7 mouse cellular contexts compared by ENCODE assay signal in the genomic region with DNA sequence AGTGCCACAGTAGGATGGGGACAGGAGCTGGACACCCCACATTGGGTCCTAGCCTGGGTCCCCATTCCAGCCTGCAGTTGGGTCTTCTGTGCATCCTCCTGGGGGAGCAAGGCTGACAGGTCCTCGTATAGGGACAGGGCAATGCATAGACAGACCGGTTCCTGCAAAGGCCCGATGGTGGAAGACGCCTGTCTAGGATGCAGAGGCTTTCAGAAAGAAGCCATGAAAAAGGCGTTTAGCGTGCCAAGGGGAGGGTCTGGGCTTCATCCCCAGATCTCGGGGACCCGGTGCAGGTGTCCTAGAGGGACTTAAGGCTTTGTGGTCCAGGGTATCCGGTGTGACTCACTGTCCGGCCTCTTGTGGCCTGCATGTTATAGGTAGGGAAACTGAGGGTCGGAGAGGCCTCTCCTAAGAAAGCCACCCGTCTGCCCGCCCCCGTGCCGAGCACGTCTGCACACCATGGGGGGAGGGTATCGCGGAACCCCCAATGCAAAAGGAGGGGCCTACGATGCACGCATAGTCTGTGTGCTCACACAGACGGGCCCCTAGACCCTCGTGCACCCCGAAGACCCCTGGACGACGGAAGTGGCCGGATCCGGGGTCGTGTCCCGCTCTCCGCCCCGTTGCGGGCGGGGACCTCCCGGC. TPM values are rescaled to one million over a fixed set of nuclear protein-coding genes. Genes with fewer than 3 reads are reported as not detected.
DNase-seq lines count a peak whose midpoint lies in the region; ATAC-seq and TF ChIP-seq lines count a peak whose summit lies in the region.

No protein-coding gene starts in this region.

- H3K4me1 ChIP-seq in lung, embryonic 14.5 days (ENCODE audit: insufficient read depth), result peaks cover 17% of the 10 kb centered on the region
- H3K4me1 ChIP-seq in cortical plate, adult 2 months (ENCODE audit: control insufficient read depth, insufficient read depth, low read length), result peaks cover 8% of the 10 kb centered on the region; the same call in 1 of the 2 replicates
- peaks cover 53% of the 10 kb centered on the region for H3K4me1 ChIP-seq in hindbrain, embryonic 10.5 days (replicated peaks)
- H3K4me1 ChIP-seq in midbrain, embryonic 11.5 days (ENCODE audit: control insufficient read depth, insufficient read depth, low read length), result peaks cover 20% of the 10 kb centered on the region

- TF ChIP-seq POLR2A in cortical plate, adult 2 months (IDR thresholded peaks at IDR 0.05; ENCODE audit: extremely low read depth, insufficient read depth, low read length), result no peak

- peak overlapping the region; percentile 90 for H3K4me3 ChIP-seq in lung, embryonic 14.5 days (ENCODE audit: low read depth, low read length)
- peak overlapping the region; percentile 41 for H3K4me3 ChIP-seq in cortical plate, adult 2 months (ENCODE audit: insufficient read depth, low read length)
- H3K4me3 ChIP-seq in hindbrain, embryonic 10.5 days, result peak overlapping the region; percentile 79
- H3K4me3 ChIP-seq in midbrain, embryonic 11.5 days (ENCODE audit: low read depth, low read length), result peak overlapping the region; percentile 83

- peak; percentile 34 for DNase-seq in lung, embryonic 14.5 days
- no peak for DNase-seq in lung, adult 18-20 months
- peak; percentile 25 for DNase-seq in hindbrain, embryonic 10.5 days (ENCODE audit: low spot score)
- DNase-seq in midbrain, embryonic 11.5 days (ENCODE audit: low spot score, missing footprints), result peak; percentile 93
- DNase-seq in thymus, postnatal 10 days (ENCODE audit: low spot score in 2 of 2), result no peak
- no peak for DNase-seq in urinary bladder, adult 2 months (ENCODE audit: low spot score)

- H3K4me2 ChIP-seq in lung, embryonic 14.5 days, result peak overlapping the region; percentile 89
- H3K4me2 ChIP-seq in midbrain, embryonic 11.5 days, result peak overlapping the region; percentile 95

- H3K27ac ChIP-seq in lung, embryonic 14.5 days (ENCODE audit: low read depth), result peak overlapping the region; percentile 99; the same call in 1 of the 2 replicates
- H3K27ac ChIP-seq in cortical plate, adult 2 months (ENCODE audit: insufficient read depth, low read length), result peak overlapping the region; percentile 94
- peak overlapping the region; percentile 96 for H3K27ac ChIP-seq in hindbrain, embryonic 10.5 days
- H3K27ac ChIP-seq in midbrain, embryonic 11.5 days (ENCODE audit: low read depth, low read length), result peak overlapping the region; percentile 98; the same call in 1 of the 2 replicates

- peak overlapping the region; percentile 93 for H3K9ac ChIP-seq in lung, embryonic 14.5 days
- H3K9ac ChIP-seq in midbrain, embryonic 11.5 days (ENCODE audit: low read length), result peak overlapping the region; percentile 95

- H3K36me3 ChIP-seq in lung, embryonic 14.5 days (ENCODE audit: insufficient read depth), result peaks cover 67% of the 10 kb centered on the region
- H3K36me3 ChIP-seq in hindbrain, embryonic 10.5 days, result peaks cover 72% of the 10 kb centered on the region
- peaks cover 9% of the 10 kb centered on the region for H3K36me3 ChIP-seq in midbrain, embryonic 11.5 days (ENCODE audit: control insufficient read depth, insufficient read depth, low read length)

- H3K27me3 ChIP-seq in lung, embryonic 14.5 days (ENCODE audit: insufficient read depth, low read length), result no peaks in the 10 kb centered on the region
- peaks cover under 1% of the 10 kb centered on the region; the same call in 1 of the 2 replicates for H3K27me3 ChIP-seq in hindbrain, embryonic 10.5 days (ENCODE audit: insufficient read depth, poor library complexity, severe bottlenecking)
- no peaks in the 10 kb centered on the region for H3K27me3 ChIP-seq in midbrain, embryonic 11.5 days (ENCODE audit: control insufficient read depth, insufficient read depth, low read length)

- 5% methylated on average over 24 of the region's 34 CpGs for WGBS in lung, embryonic 14.5 days
- WGBS in hindbrain, embryonic 10.5 days, result 5% methylated on average over 34 of the region's 34 CpGs
- WGBS in midbrain, embryonic 11.5 days, result 4% methylated on average over 34 of the region's 34 CpGs

- ATAC-seq in lung, embryonic 14.5 days (ENCODE audit: insufficient read depth), result peak; percentile 15; the same call in 1 of the 2 replicates
- ATAC-seq in midbrain, embryonic 11.5 days (ENCODE audit: low FRiP score), result peak; percentile 1; the same call in 1 of the 2 replicates

- TF ChIP-seq CTCF in lung, embryonic 14.5 days (IDR thresholded peaks at IDR 0.05; ENCODE audit: low read depth), result no peak
- TF ChIP-seq CTCF in cortical plate, adult 2 months (IDR thresholded peaks at IDR 0.05; ENCODE audit: extremely low read depth, insufficient read depth, low read length), result no peak

- H3K9me3 ChIP-seq in lung, embryonic 14.5 days (ENCODE audit: low read depth, low read length), result no peaks in the 10 kb centered on the region
- H3K9me3 ChIP-seq in hindbrain, embryonic 10.5 days, result no peaks in the 10 kb centered on the region
- no peaks in the 10 kb centered on the region for H3K9me3 ChIP-seq in midbrain, embryonic 11.5 days (ENCODE audit: control insufficient read depth, low read length)

RNA-seq across cellular contexts. Expression of a gene that starts 0.5 kb away (rescaled TPM):
- polyA plus RNA-seq in lung, embryonic 14.5 days (2014; fragmentation: Nextera tagmentation; extraction: Ambion mirVana), result 46.5 and 52.4 TPM in 2 replicates
- 177 and 193 TPM in 2 replicates for polyA plus RNA-seq in cortical plate, adult 2 months (2012; rRNA removed)
- 73.4 and 82.1 TPM in 2 replicates for polyA plus RNA-seq in hindbrain, embryonic 10.5 days (2016; fragmentation: Nextera tagmentation; extraction: Ambion mirVana)
- 25.4 and 30.2 TPM in 2 replicates for polyA plus RNA-seq in midbrain, embryonic 11.5 days (2014; fragmentation: Nextera tagmentation; extraction: Ambion mirVana)
- 57.3 and 66.0 TPM in 2 replicates for polyA plus RNA-seq in urinary bladder, adult 2 months (2012; rRNA removed)

RNA-seq across cellular contexts. Expression of a gene that starts 15.2 kb away (rescaled TPM):
- 27.9 and 29.4 TPM in 2 replicates for polyA plus RNA-seq in lung, embryonic 14.5 days (2014; fragmentation: Nextera tagmentation; extraction: Ambion mirVana)
- 51.6 and 59.2 TPM in 2 replicates for polyA plus RNA-seq in cortical plate, adult 2 months (2012; rRNA removed)
- 35.0 and 40.6 TPM in 2 replicates for polyA plus RNA-seq in hindbrain, embryonic 10.5 days (2016; fragmentation: Nextera tagmentation; extraction: Ambion mirVana)
- polyA plus RNA-seq in midbrain, embryonic 11.5 days (2014; fragmentation: Nextera tagmentation; extraction: Ambion mirVana), result 28.3 and 29.6 TPM in 2 replicates
- polyA plus RNA-seq in urinary bladder, adult 2 months (2012; rRNA removed), result 38.2 and 41.9 TPM in 2 replicates

RNA-seq across cellular contexts. Expression of a gene that starts 21.5 kb away (rescaled TPM):
- 10.5 and 12.0 TPM in 2 replicates for polyA plus RNA-seq in lung, embryonic 14.5 days (2014; fragmentation: Nextera tagmentation; extraction: Ambion mirVana)
- polyA plus RNA-seq in cortical plate, adult 2 months (2012; rRNA removed), result 1,139 and 1,160 TPM in 2 replicates
- 24.8 and 70.3 TPM in 2 replicates for polyA plus RNA-seq in hindbrain, embryonic 10.5 days (2016; fragmentation: Nextera tagmentation; extraction: Ambion mirVana)
- 56.6 and 66.1 TPM in 2 replicates for polyA plus RNA-seq in midbrain, embryonic 11.5 days (2014; fragmentation: Nextera tagmentation; extraction: Ambion mirVana)
- polyA plus RNA-seq in urinary bladder, adult 2 months (2012; rRNA removed), result 34.1 and 35.3 TPM in 2 replicates

RNA-seq across cellular contexts. Expression of a gene that starts 28.9 kb away (rescaled TPM):
- 16.1 and 18.0 TPM in 2 replicates for polyA plus RNA-seq in lung, embryonic 14.5 days (2014; fragmentation: Nextera tagmentation; extraction: Ambion mirVana)
- polyA plus RNA-seq in cortical plate, adult 2 months (2012; rRNA removed), result 265 and 282 TPM in 2 replicates
- polyA plus RNA-seq in hindbrain, embryonic 10.5 days (2016; fragmentation: Nextera tagmentation; extraction: Ambion mirVana), result 11.4 and 18.2 TPM in 2 replicates
- 9.1 and 10.1 TPM in 2 replicates for polyA plus RNA-seq in midbrain, embryonic 11.5 days (2014; fragmentation: Nextera tagmentation; extraction: Ambion mirVana)
- polyA plus RNA-seq in urinary bladder, adult 2 months (2012; rRNA removed), result 19.5 and 19.7 TPM in 2 replicates

RNA-seq across cellular contexts. Expression of a gene that starts 32.3 kb away (rescaled TPM):
- polyA plus RNA-seq in lung, embryonic 14.5 days (2014; fragmentation: Nextera tagmentation; extraction: Ambion mirVana), result 0.17 TPM in 1 of 2 replicates, not detected in the other
- polyA plus RNA-seq in cortical plate, adult 2 months (2012; rRNA removed), result 1.1 TPM in 2 replicates
- 0.05 TPM in 1 of 2 replicates, not detected in the other for polyA plus RNA-seq in hindbrain, embryonic 10.5 days (2016; fragmentation: Nextera tagmentation; extraction: Ambion mirVana)
- polyA plus RNA-seq in midbrain, embryonic 11.5 days (2014; fragmentation: Nextera tagmentation; extraction: Ambion mirVana), result 0.38 TPM in 1 of 2 replicates, not detected in the other
- polyA plus RNA-seq in urinary bladder, adult 2 months (2012; rRNA removed), result 0.58 and 0.94 TPM in 2 replicates

Comparison
In these comparisons a context has a peak if more than half of its experiments do, and no peak if none do; other contexts are left out.
1. DNase-seq: peak in lung, embryonic 14.5 days (single experiment), hindbrain, embryonic 10.5 days (single experiment) and midbrain, embryonic 11.5 days (single experiment); none in lung, adult 18-20 months (0 of 2), thymus, postnatal 10 days (0 of 2) and urinary bladder, adult 2 months (single experiment).
2. RNA of a gene that starts 21.5 kb away (polyA plus RNA-seq): 1,139 to 1,160 TPM in cortical plate, adult 2 months; 24.8 to 70.3 TPM in hindbrain, embryonic 10.5 days, 56.6 to 66.1 TPM in midbrain, embryonic 11.5 days, 34.1 to 35.3 TPM in urinary bladder, adult 2 months and 10.5 to 12.0 TPM in lung, embryonic 14.5 days; every median in the first group is over 10 times any median in the second.
3. Peak in every context shown above with its lines, with median percentiles within 50 percentile points of each other: H3K27ac ChIP-seq and H3K4me3 ChIP-seq.